Mouse (Mus musculus): ENCODE measurements at regions not wholly inside any gene's neighbourhood (a gene's known extent, or its start where the extent isn't known, plus 50 kb on each side); places are given as distances from the start of the nearest gene placed in this dataset.

GRCm38 (mm10) chr17:51683318-51683717, 149.8 kb downstream of the Satb1 start:
- no peak for DNase-seq

GRCm38 (mm10) chr17:51682368-51682767, 150.7 kb downstream of the Satb1 start:
- no peak for DNase-seq

GRCm38 (mm10) chr17:51677451-51677850, 155.6 kb downstream of the Satb1 start:
- no peak for DNase-seq

DNA sequence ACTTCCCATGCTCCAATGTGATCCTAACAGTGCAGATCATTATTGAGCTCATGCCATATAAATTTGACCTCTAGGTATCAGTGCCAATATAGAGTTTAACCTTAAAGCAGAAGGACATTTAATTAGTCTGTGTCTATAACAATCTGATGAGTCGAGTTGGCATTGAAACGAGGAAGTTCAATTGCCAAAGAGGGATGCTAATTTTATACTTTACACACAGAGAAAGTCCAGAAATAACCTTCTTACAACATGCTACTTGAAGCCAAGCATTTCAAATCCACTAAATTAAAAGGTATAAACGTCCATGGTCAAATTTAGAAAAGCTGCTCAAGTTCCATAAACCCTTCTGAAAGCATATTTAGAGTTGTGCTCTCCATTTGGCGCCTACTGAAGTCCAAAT, 174.7 kb downstream of the Satb1 start:
- no peak for DNase-seq

DNA sequence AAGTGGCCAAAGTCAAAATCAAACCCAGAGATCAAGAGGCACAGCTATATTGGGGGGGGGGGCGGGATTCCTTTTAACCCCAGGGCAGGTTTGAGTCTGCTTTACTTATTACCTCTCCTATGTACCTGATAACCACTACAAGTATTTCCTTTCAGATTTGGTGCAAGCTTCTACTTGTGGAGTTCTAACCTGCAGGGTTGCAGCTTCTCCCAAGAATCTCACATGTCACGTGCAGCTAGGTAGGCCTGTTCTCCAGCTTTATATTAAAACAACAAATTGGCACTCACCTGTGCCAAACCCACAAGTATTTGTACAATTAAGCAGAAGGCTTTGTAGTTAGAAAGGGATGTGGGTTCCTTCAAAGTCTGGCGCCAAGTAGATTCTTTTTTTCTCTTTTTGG, 179.2 kb downstream of the Satb1 start:
- DNase-seq = no peak

- no peak for DNase-seq
Observed at GRCm38 (mm10) chr17:51651880-51652279, 181.2 kb downstream of the Satb1 start.

GRCm38 (mm10) chr17:51649213-51649815, 183.8 kb downstream of the Satb1 start:
- peak in 1 of 2 experiments; percentile 7 for DNase-seq

DNA sequence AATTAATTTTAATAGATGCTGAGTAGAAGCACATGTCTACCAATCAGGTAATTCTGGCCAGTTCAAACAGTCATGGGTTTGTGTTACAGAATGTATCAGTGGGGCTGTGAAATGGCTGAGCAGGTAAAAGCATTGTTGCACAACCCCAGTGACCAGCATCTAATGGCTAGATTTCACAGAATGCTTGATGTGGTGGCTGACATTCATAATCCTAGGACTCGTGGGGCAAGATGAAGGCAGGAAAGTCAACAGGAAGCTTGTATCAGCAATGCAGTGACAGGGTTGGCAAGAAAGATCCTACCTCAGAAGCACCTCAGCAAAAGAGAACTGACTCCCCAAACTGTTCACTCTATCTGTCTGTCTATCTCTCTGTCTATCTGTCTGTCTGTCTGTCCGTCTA, 186.7 kb downstream of the Satb1 start:
- no peak for DNase-seq

GRCm38 (mm10) chr17:51645866-51646265, 187.2 kb downstream of the Satb1 start:
- no peak for DNase-seq

DNA sequence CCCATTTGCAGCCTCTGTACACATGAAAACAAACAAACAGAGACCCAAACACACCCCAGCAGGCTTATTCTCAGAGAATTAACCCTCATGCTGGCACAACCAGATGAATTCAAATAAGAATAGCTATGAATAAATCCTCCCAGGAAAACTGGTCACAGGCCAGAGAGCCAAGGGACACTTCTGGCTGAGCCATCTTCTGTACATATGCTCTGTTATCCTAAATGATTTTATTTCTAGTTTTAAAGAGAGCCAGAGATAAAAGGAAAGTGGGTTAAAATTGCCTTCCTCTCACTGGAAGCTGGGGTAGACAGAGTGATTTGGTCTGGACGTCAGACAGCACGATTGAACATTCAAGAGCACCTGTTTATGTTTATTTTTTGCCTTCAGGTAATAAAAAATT, 190.4 kb downstream of the Satb1 start:
- no peak for DNase-seq

DNA sequence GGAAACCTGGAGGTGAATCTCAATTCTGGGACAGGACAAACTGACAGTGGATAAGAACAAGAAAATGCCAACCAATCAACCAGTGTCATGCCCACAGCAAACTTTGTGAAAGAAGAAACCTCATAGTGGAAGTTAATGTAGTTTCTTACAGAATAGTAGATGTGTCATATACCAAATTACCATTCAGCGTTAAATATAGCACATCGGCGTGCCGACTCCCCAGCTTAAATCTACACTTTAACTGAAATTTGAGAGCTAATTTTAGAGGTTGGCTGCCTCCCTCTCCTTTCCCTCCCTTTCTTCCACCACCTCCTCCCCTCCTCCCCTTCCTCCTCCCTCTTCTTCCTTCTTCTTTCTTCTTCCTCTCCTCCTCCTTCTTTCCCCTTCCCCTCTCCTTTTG, 197.2 kb downstream of the Satb1 start:
- no peak for DNase-seq

DNA sequence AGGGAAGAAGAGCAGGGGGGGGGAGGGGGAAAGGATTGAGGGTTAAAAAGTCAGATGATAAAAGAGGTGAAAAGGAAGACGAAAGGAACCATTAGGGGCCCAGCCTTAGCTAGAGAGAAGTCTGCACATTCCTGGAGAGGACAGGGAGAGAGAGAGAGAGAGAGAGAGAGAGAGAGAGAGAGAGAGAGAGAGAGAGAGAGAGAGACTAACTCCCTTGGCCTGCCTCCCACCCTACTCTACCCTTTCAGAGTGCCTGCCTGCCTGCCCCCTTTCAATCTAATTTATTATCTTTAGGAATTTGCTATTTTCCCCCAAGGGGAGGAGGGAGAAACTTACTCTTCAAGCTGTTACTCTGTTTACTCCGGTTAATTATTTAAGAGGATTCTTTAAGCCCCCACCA, 201.5 kb downstream of the Satb1 start:
- DNase-seq = no peak

DNA sequence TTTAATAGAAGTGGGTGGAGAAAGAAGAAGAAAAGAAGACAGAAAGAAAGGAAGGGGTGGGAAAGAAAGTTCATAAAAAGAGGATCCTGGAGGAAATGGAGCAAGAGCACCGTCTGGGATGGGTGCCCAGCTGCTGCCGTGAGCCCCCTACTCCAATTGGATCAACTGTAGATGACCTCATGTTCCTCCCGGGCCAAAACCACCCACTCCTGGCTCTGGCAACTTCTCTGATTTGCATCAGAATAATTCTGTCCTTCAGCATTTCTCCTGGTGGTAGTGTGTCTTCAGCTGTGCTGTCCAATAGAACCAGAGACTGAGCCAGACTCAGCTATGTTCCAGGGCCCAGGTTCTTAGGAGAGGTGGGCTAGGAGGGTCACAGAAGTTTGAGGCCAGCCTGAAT, 212.6 kb downstream of the Satb1 start:
- no peak for DNase-seq

DNA sequence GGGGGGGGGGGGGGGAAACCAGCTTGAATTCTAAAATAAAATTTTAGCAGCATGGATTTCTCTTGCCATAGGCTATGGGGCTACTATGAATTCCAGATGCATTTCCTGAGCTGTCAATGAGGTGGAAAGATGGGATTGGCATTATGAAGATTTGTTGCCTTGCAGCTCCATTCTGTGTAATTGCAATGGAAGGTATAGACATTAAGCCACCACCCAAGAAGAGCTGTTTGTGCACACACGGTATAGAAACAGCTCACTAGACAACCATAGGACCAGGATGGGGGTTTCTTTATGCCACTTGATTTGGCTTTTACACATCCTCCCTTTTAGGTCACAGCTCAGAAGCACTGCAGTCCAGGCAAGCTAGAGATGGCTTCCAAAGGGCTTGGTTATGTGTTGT, 247.8 kb downstream of the Satb1 start:
- DNase-seq = no peak

GRCm38 (mm10) chr17:51583984-51584880, 248.9 kb downstream of the Satb1 start:
- DNase-seq = no peak

DNA sequence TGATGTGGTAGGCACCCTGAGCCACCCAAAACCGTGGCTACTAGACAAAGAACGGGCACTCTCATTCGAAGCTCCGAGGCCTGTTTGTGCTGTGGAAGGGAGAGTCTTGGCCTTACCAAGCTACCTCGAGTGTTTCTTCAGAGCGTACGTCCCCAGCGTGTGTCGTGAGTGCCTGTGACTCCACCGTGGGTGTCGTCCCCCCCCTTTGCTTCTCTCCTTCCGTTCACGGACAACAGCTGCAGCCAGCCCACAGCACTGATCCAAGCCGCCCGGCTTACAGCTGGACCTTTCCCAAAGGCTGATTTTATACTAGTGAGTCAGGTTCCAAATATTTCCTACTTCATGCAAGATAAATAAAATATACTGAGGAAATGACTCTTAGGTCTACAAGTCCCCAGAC, 249.8 kb downstream of the Satb1 start:
- DNase-seq = no peak

- no peak for DNase-seq
Observed at GRCm38 (mm10) chr17:51555854-51556253, 277.2 kb downstream of the Satb1 start.

DNA sequence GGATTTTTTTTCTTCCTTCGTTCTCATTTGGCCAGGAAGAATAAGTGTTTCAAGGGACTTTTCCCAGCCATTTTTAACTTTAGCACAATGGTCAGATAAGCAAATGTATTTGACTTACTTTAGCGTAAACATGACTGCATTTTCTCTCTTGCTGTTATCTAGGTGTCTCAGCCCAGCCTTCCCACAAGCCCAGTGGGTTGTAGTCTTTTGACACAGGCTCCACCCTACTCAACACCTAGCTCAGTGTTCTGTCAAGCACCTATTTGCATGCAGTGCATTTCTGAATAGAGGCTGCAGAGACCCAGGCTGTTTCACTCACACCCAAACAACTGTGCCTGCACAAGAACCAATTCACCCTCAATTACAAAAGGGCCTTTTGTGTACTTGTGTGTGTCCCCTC, 278.6 kb downstream of the Satb1 start:
- DNase-seq = no peak

- DNase-seq = no peak
Observed at GRCm38 (mm10) chr17:51552277-51553015, 280.6 kb downstream of the Satb1 start.

GRCm38 (mm10) chr17:51546999-51547398, 286.1 kb downstream of the Satb1 start:
- peak; percentile 12 to 16 for DNase-seq

DNA sequence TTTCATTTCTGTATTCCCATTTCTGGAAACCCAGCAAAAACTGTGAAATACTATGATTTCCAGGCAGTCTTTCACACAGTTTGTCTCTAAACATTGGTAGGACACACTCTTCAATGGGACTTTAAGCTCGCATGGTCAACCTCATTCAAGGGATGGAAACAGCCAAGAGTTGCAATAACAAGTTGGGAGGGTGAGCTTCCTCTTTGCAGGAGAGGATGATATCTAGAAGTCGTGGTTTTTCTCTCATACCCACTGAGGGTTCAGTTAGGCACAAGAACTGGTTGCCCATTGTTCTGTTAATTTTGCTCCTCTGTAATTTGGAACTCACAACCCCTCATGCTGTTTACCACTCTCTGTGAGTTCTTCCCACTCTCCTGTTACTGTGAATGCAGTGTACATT, 290.5 kb downstream of the Satb1 start:
- no peak for DNase-seq

DNA sequence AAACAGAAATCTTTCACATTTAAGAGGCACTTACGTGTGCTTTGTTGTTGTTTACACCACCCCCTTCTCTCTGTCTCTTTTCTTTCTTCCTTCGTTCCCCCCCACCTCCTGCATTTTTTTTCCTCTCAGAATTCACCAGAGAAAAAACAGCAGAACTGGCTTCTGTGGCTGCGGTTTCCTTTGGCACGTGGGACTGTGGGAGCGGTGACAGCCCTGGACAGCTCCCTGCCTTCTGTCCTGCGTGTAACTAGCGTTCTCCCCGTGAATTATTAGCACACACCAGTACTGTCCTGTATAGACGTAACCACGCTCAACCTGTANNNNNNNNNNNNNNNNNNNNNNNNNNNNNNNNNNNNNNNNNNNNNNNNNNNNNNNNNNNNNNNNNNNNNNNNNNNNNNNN, 298.4 kb downstream of the Satb1 start:
- no peak for DNase-seq

DNA sequence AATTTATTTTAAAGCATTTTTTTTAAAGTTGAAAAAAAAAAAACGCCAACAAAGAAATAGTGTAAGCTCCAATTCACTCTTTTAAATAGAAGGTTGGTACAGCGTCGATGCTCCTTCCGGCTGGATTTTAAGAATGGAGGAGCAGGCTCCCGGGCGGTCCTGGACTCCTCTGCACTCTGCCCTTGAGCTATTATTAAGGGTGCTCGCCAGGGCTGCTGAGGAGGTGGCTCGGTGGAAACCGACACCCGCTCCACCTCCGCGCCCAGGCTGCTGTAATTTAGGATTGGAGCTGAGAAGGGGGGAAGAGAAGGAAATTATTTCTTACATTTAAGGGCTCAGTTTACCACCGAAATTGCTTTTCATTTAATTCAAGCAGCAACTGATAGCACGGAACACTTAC, 298.8 kb downstream of the Satb1 start:
- no peak for DNase-seq

GRCm38 (mm10) chr17:51528161-51528560, 304.9 kb downstream of the Satb1 start:
- DNase-seq = no peak
